Mouse (Mus musculus): ENCODE results near the gene Inip. TPM values are rescaled to one million over a fixed set of nuclear protein-coding genes. Genes with fewer than 3 reads are reported as not detected.
A peak's percentile ranks its signal among the peaks of the same experiment; 100 is the strongest.

Gene Inip
- polyA plus RNA-seq, 2 experiments = 20.4 to 40.0 TPM

GRCm38 (mm10) chr4:59756332-59757082 is 44.9 kb downstream of the Inip start:
- H3K27me3 ChIP-seq (ENCODE audit: control insufficient read depth, insufficient read depth, low read length) = no peaks in the 10 kb centered on the region
- ATAC-seq (ENCODE audit: low FRiP score, low read depth) = no peak
- H3K4me3 ChIP-seq (replicated peaks; ENCODE audit: low read length) = no peak overlapping the region
- peak; percentile 27 for DNase-seq (ENCODE audit: low spot score)
- H3K4me1 ChIP-seq (ENCODE audit: control insufficient read depth, insufficient read depth, low read length) = peaks cover 10% of the 10 kb centered on the region; the same call in 1 of the 2 replicates
- H3K36me3 ChIP-seq (ENCODE audit: control insufficient read depth, insufficient read depth, low read length) = peaks cover 4% of the 10 kb centered on the region; the same call in 1 of the 2 replicates
- 85% methylated on average over 9 of the region's 9 CpGs for WGBS
- H3K4me2 ChIP-seq (replicated peaks; ENCODE audit: low read depth, low read length, severe bottlenecking) = no peak overlapping the region
- H3K27ac ChIP-seq (replicated peaks; ENCODE audit: low read depth, low read length) = no peak overlapping the region
- no peak overlapping the region for H3K9ac ChIP-seq (ENCODE audit: low read depth, low read length, severe bottlenecking)
- H3K9me3 ChIP-seq (ENCODE audit: control insufficient read depth, low read length) = no peaks in the 10 kb centered on the region
- no peak for TF ChIP-seq POLR2A (IDR thresholded peaks at IDR 0.05; ENCODE audit: borderline replicate concordance, extremely low read depth, insufficient read depth, insufficient read length)

- Histone ChIP-seq H3K27me3 (ENCODE audit: control insufficient read depth, insufficient read depth, low read length) (no peaks in the 10 kb centered on the region), H3K4me1 (ENCODE audit: control insufficient read depth, insufficient read depth, low read length) (peaks cover 7% of the 10 kb centered on the region; the same call in 1 of the 2 replicates), H3K9ac (ENCODE audit: low read depth, low read length, severe bottlenecking) (no peak overlapping the region), H3K4me2 (replicated peaks; ENCODE audit: low read depth, low read length, severe bottlenecking) (no peak overlapping the region), H3K9me3 (ENCODE audit: control insufficient read depth, low read length) (no peaks in the 10 kb centered on the region), H3K4me3 (replicated peaks; ENCODE audit: low read length) (no peak overlapping the region), H3K27ac (replicated peaks; ENCODE audit: low read depth, low read length) (no peak overlapping the region), H3K36me3 (ENCODE audit: control insufficient read depth, insufficient read depth, low read length) (peaks cover 4% of the 10 kb centered on the region; the same call in 1 of the 2 replicates)
- 74% methylated on average over 13 of the region's 13 CpGs for WGBS
- DNase-seq (ENCODE audit: low spot score) (no peak), ATAC-seq (ENCODE audit: low FRiP score, low read depth) (no peak)
- no peak for TF ChIP-seq POLR2A (IDR thresholded peaks at IDR 0.05; ENCODE audit: borderline replicate concordance, extremely low read depth, insufficient read depth, insufficient read length)
These were observed 47.8 kb downstream of the Inip start for GRCm38 (mm10) chr4:59753491-59754140.

GRCm38 (mm10) chr4:59739882-59740281 is 61.5 kb downstream of the Inip start:
- ATAC-seq (ENCODE audit: low FRiP score, low read depth) = no peak

GRCm38 (mm10) chr4:59739321-59739720 is 62.1 kb downstream of the Inip start:
- WGBS = 97% methylated on average over 4 of the region's 4 CpGs
- ATAC-seq (ENCODE audit: low FRiP score, low read depth) (no peak), DNase-seq (ENCODE audit: low spot score) (no peak)
- H3K9me3 ChIP-seq (ENCODE audit: control insufficient read depth, low read length) = no peaks in the 10 kb centered on the region
- H3K36me3 ChIP-seq (ENCODE audit: control insufficient read depth, insufficient read depth, low read length) = no peaks in the 10 kb centered on the region
- H3K9ac ChIP-seq (ENCODE audit: low read depth, low read length, severe bottlenecking) = no peak overlapping the region
- H3K27me3 ChIP-seq (ENCODE audit: control insufficient read depth, insufficient read depth, low read length) = no peaks in the 10 kb centered on the region
- no peaks in the 10 kb centered on the region for H3K4me1 ChIP-seq (ENCODE audit: control insufficient read depth, insufficient read depth, low read length)
- H3K27ac ChIP-seq (replicated peaks; ENCODE audit: low read depth, low read length) = no peak overlapping the region
- no peak for TF ChIP-seq POLR2A (IDR thresholded peaks at IDR 0.05; ENCODE audit: borderline replicate concordance, extremely low read depth, insufficient read depth, insufficient read length)
- H3K4me3 ChIP-seq (replicated peaks; ENCODE audit: low read length) = no peak overlapping the region
- no peak overlapping the region for H3K4me2 ChIP-seq (replicated peaks; ENCODE audit: low read depth, low read length, severe bottlenecking)

More at GRCm38 (mm10) chr4:59739882-59740281, 61.5 kb downstream of the Inip start:
- Histone ChIP-seq H3K36me3 (ENCODE audit: control insufficient read depth, insufficient read depth, low read length) (no peaks in the 10 kb centered on the region), H3K4me2 (replicated peaks; ENCODE audit: low read depth, low read length, severe bottlenecking) (no peak overlapping the region), H3K4me3 (replicated peaks; ENCODE audit: low read length) (no peak overlapping the region), H3K9ac (ENCODE audit: low read depth, low read length, severe bottlenecking) (no peak overlapping the region), H3K27me3 (ENCODE audit: control insufficient read depth, insufficient read depth, low read length) (no peaks in the 10 kb centered on the region), H3K27ac (replicated peaks; ENCODE audit: low read depth, low read length) (no peak overlapping the region), H3K9me3 (ENCODE audit: control insufficient read depth, low read length) (no peaks in the 10 kb centered on the region), H3K4me1 (ENCODE audit: control insufficient read depth, insufficient read depth, low read length) (no peaks in the 10 kb centered on the region)
- 80% methylated on average over 2 of the region's 2 CpGs for WGBS
- DNase-seq (ENCODE audit: low spot score) = no peak
- no peak for TF ChIP-seq POLR2A (IDR thresholded peaks at IDR 0.05; ENCODE audit: borderline replicate concordance, extremely low read depth, insufficient read depth, insufficient read length)

- DNase-seq (ENCODE audit: low spot score) (no peak), ATAC-seq (ENCODE audit: low FRiP score, low read depth) (no peak)
- no peaks in the 10 kb centered on the region for H3K9me3 ChIP-seq (ENCODE audit: control insufficient read depth, low read length)
- no peaks in the 10 kb centered on the region for H3K27me3 ChIP-seq (ENCODE audit: control insufficient read depth, insufficient read depth, low read length)
- no peaks in the 10 kb centered on the region for H3K4me1 ChIP-seq (ENCODE audit: control insufficient read depth, insufficient read depth, low read length)
- 91% methylated on average over 7 of the region's 7 CpGs for WGBS
- H3K27ac ChIP-seq (replicated peaks; ENCODE audit: low read depth, low read length) = no peak overlapping the region
- no peak for TF ChIP-seq POLR2A (IDR thresholded peaks at IDR 0.05; ENCODE audit: borderline replicate concordance, extremely low read depth, insufficient read depth, insufficient read length)
- no peak overlapping the region for H3K4me3 ChIP-seq (replicated peaks; ENCODE audit: low read length)
- no peaks in the 10 kb centered on the region for H3K36me3 ChIP-seq (ENCODE audit: control insufficient read depth, insufficient read depth, low read length)
- H3K4me2 ChIP-seq (replicated peaks; ENCODE audit: low read depth, low read length, severe bottlenecking) = no peak overlapping the region
- H3K9ac ChIP-seq (ENCODE audit: low read depth, low read length, severe bottlenecking) = no peak overlapping the region
These were observed 69.8 kb downstream of the Inip start for GRCm38 (mm10) chr4:59731544-59731943.

Data from limb, embryonic 14.5 days (tissue).